Mouse (Mus musculus) lung, adult 2 months (tissue): ENCODE measurements at regions not wholly inside any gene's neighbourhood (a gene's known extent, or its start where the extent isn't known, plus 50 kb on each side); places are given as distances from the start of the nearest gene placed in this dataset.

Source experiments
- CTCF ChIP-seq: fragments of 200-500 bp; IDR thresholded peaks from 2 replicates; pipeline ENCODE4 v1.5.1; 2011; ENCODE audit warnings: mild to moderate bottlenecking, low read length, control low read depth; ENCODE audit not compliant: insufficient read depth
- POLR2A ChIP-seq: fragments of 200-500 bp; IDR thresholded peaks from 2 replicates; pipeline ENCODE4 v1.6.1; 2011; ENCODE audit warnings: low read depth, mild to moderate bottlenecking, control low read depth, low read length, borderline replicate concordance; ENCODE audit errors: extremely low read depth

- TF ChIP-seq CTCF (no peak), POLR2A (no peak)
Observed at GRCm38 (mm10) chr4:99368036-99368435, 72.3 kb downstream of the Gm12689 start.
